Mouse (Mus musculus) olfactory bulb, adult 2 months (tissue): ENCODE data around the gene Dek.

Source experiments
- CTCF ChIP-seq: fragments of 200-500 bp; IDR thresholded peaks from 2 replicates; pipeline ENCODE4 v1.5.1; 2012; ENCODE audit warnings: low read depth, mild to moderate bottlenecking, low read length, moderate library complexity; ENCODE audit not compliant: insufficient read depth
- POLR2A ChIP-seq: fragments of 200-500 bp; IDR thresholded peaks from 2 replicates; pipeline ENCODE4 v1.6.1; 2012; ENCODE audit warnings: mild to moderate bottlenecking, low read depth, low read length, moderate library complexity; ENCODE audit not compliant: insufficient read depth

- TF ChIP-seq POLR2A (no peak), CTCF (no peak)
Observed at GRCm38 (mm10) chr13:47112056-47112455, 6.1 kb upstream of the Dek start.
